Mouse (Mus musculus): Measurements from ENCODE around the gene Slc9a3r2. TPM values are rescaled to one million over a fixed set of nuclear protein-coding genes. Genes with fewer than 3 reads are reported as not detected.

Slc9a3r2 gene
- polyA plus RNA-seq (2015; fragmentation: Nextera tagmentation; extraction: Ambion mirVana): 58.1 and 59.3 TPM in 2 replicates

DNA sequence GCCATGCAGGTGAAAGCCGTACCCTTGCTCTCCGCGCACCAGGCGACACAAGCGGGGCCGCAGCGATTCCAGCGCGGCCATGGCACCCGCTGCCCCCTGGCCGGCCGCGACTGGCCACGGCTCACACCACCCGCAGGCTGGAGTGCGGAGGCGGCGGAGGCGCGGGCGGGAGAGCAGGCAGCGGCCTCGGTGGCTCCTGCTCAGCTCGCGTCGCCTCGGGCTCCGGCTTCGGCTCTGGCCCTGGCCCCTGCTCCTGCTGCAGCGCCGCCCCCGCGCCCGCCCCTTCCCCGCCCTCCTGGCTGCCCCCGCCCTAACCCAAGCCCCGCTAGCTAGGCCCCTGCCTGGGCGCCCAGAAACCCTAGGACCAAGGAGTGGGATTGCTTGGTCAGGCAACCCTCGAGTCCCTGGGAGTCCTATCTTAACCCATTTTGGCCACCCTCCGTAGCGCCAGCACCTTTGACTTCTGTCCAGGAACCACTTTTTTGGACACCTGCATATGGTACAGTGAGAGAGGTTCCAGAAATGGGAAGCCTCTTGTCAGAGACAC is at the start of gene Slc9a3r2:
Gene Slc9a3r2 (minus strand): TSS at position 258 of the 547 bp plus-strand sequence.
- WGBS: 0% methylated on average over 37 of the region's 41 CpGs
- Histone ChIP-seq H3K27ac (peak within 1 kb of the TSS; percentile 67), H3K4me2 (replicated peaks) (peak within 1 kb of the TSS; percentile 86), H3K27me3 (0 out of 2 replicates have a peak, but pooled peaks cover 3% of the 10 kb centered on the region), H3K4me1 (peaks cover 41% of the 10 kb centered on the region), H3K9ac (peak within 1 kb of the TSS; percentile 90), H3K36me3 (peaks cover 22% of the 10 kb centered on the region), H3K4me3 (peak within 1 kb of the TSS; percentile 80), H3K9me3 (no peaks in the 10 kb centered on the region)
- ATAC-seq (ENCODE audit: low FRiP score, low read depth): peak; percentile 83

GRCm38 (mm10) chr17:24699473-24699872 is 49.3 kb upstream of the Slc9a3r2 start:
- ATAC-seq (ENCODE audit: low FRiP score, low read depth): no peak
- H3K4me3 ChIP-seq: no peak overlapping the region
- no peak overlapping the region for H3K9ac ChIP-seq
- H3K4me1 ChIP-seq: peaks cover 28% of the 10 kb centered on the region
- no peak overlapping the region for H3K4me2 ChIP-seq (replicated peaks)
- peaks cover 49% of the 10 kb centered on the region for H3K36me3 ChIP-seq
- WGBS: 70% methylated on average over 2 of the region's 2 CpGs
- H3K27me3 ChIP-seq: no peaks in the 10 kb centered on the region
- H3K27ac ChIP-seq: no peak overlapping the region
- H3K9me3 ChIP-seq: no peaks in the 10 kb centered on the region

- Histone ChIP-seq H3K9me3 (no peaks in the 10 kb centered on the region), H3K27me3 (no peaks in the 10 kb centered on the region), H3K36me3 (peaks cover 44% of the 10 kb centered on the region), H3K4me3 (no peak overlapping the region), H3K4me2 (replicated peaks) (no peak overlapping the region), H3K9ac (no peak overlapping the region), H3K27ac (no peak overlapping the region), H3K4me1 (peaks cover 31% of the 10 kb centered on the region)
- no peak for ATAC-seq (ENCODE audit: low FRiP score, low read depth)
- WGBS: 68% methylated on average over 9 of the region's 9 CpGs
These were observed 48.6 kb upstream of the Slc9a3r2 start for GRCm38 (mm10) chr17:24698715-24699114.

DNA sequence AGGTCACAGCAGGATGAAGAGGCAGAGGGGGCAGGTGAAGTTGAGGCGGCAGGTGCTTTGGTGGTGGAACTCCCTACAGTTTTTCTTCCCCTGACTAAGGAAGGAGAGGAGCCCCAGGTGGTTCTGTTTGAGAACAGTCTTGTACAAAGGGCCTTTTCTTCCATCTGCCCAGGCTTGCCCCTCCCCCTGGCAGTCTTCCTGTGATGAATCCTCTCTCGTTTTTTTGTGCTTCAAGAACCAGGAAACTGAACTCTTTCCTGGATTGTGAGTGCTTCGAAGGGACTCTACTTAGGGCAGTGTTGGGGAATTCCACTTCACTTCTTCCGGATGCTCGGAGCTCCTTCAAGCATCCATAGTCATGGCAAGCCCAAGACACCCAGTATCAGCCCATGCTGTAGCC is 47.9 kb upstream of the Slc9a3r2 start:
- H3K27ac ChIP-seq: no peak overlapping the region
- H3K9me3 ChIP-seq: no peaks in the 10 kb centered on the region
- no peak overlapping the region for H3K4me3 ChIP-seq
- H3K4me2 ChIP-seq (replicated peaks): no peak overlapping the region
- peak overlapping the region; percentile 5; the same call in 1 of the 2 replicates for H3K9ac ChIP-seq
- peaks cover 31% of the 10 kb centered on the region for H3K4me1 ChIP-seq
- H3K27me3 ChIP-seq: no peaks in the 10 kb centered on the region
- no peak for ATAC-seq (ENCODE audit: low FRiP score, low read depth)
- H3K36me3 ChIP-seq: peaks cover 43% of the 10 kb centered on the region
- 20% methylated on average over 5 of the region's 5 CpGs for WGBS

GRCm38 (mm10) chr17:24696011-24696697 is 46.0 kb upstream of the Slc9a3r2 start, which contains the start of the genes Gfer and Noxo1:
Gfer (minus strand) TSS chr17:24696156.
Noxo1 (plus strand) TSS chr17:24696234.
- Histone ChIP-seq H3K4me2 (replicated peaks) (peak within 1 kb of the TSS; percentile 81), H3K9ac (peak within 1 kb of the TSS; percentile 88), H3K36me3 (peaks cover 35% of the 10 kb centered on the region), H3K27me3 (peaks cover 9% of the 10 kb centered on the region), H3K9me3 (no peaks in the 10 kb centered on the region), H3K27ac (peak within 1 kb of the TSS; percentile 81), H3K4me1 (peaks cover 31% of the 10 kb centered on the region), H3K4me3 (peak within 1 kb of the TSS; percentile 84)
- WGBS: under 1% methylated on average over 64 of the region's 76 CpGs
- peak; percentile 90 for ATAC-seq (ENCODE audit: low FRiP score, low read depth)

- Histone ChIP-seq H3K4me2 (replicated peaks) (peak overlapping the region; percentile 81), H3K27ac (peak overlapping the region; percentile 81), H3K9ac (peak overlapping the region; percentile 88), H3K36me3 (peaks cover 28% of the 10 kb centered on the region), H3K9me3 (no peaks in the 10 kb centered on the region), H3K4me1 (peaks cover 31% of the 10 kb centered on the region), H3K27me3 (peaks cover 16% of the 10 kb centered on the region), H3K4me3 (peak overlapping the region; percentile 84)
- no peak; the same call in 1 of the 2 replicates for ATAC-seq (ENCODE audit: low FRiP score, low read depth)
- 4% methylated on average over 51 of the region's 51 CpGs for WGBS
These were observed 45.3 kb upstream of the Slc9a3r2 start for GRCm38 (mm10) chr17:24695326-24696010.

DNA sequence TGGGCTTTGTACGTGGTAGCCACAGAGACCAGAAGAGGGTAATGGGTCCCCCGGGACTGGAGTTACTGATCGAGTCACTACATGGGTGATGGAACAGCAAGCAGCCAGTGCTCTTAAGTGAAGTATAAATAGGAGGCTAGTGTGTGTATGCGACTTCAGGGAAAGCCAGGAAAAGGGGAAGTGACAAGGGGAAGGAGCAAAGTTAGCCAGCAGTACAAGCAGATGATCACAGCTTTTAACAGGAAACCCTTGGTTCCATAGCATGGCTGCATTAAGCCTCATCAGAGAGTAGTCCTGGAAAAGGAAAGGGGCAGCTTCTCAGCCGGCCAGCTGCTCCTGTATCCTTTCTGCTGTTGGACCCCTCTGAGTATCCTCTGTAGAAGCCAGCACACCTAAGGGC is 42.3 kb upstream of the Slc9a3r2 start:
- no peaks in the 10 kb centered on the region for H3K9me3 ChIP-seq
- H3K27me3 ChIP-seq: peaks cover 47% of the 10 kb centered on the region
- no peak overlapping the region for H3K4me2 ChIP-seq (replicated peaks)
- H3K9ac ChIP-seq: no peak overlapping the region
- no peak overlapping the region for H3K4me3 ChIP-seq
- H3K36me3 ChIP-seq: peaks cover 19% of the 10 kb centered on the region
- ATAC-seq (ENCODE audit: low FRiP score, low read depth): no peak
- H3K4me1 ChIP-seq: peaks cover 34% of the 10 kb centered on the region
- 81% methylated on average over 5 of the region's 5 CpGs for WGBS
- H3K27ac ChIP-seq: no peak overlapping the region

DNA sequence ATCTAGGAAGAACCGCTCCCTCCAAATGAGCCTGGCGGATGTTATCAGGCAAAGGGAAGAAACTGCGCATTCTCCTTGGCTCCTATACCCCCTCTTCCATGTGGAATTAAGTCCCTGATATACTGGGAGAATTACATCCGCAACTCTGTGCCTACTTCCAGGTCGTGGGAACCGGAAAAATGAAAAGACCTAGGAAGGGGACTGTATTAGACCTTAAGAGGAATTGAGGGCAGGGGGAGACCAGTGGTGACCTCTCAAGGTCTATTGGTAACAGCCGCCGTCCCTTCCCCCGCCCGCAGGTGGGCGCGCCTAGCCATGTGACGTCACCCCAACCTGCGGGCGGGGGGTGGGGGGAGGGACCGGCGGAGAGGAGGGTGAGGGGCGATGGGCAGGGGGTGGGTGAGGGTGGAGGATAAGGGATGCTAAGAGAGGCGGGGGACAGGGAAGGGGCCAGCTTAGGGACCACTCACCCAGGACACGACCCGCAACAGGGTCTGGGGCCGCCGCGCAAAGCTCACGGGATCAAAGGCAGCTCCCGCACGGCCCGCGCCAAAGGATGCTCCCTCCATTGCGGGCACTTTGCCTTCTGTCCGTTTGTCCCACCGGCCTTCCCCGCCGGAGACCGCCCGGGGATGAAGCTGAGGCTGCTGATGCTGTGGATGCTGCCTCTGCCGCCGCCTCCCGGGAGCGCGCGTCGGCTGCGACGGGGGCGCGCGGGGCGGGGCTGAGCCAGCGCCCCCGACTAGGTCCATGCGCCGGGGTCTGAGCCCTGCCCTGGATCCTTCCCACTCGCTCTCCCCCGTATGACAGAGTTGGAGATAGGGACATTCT is 39.3 kb upstream of the Slc9a3r2 start, which contains the start of gene Syngr3:
Gene Syngr3 (minus strand): TSS at position 705 of the 831 bp plus-strand sequence.
- Histone ChIP-seq H3K9me3 (no peaks in the 10 kb centered on the region), H3K36me3 (peaks cover 19% of the 10 kb centered on the region), H3K27ac (no peak within 1 kb of the TSS), H3K4me2 (replicated peaks) (peak within 1 kb of the TSS; percentile 92), H3K4me1 (peaks cover 23% of the 10 kb centered on the region), H3K9ac (peak within 1 kb of the TSS; percentile 76), H3K4me3 (peak within 1 kb of the TSS; percentile 67), H3K27me3 (peaks cover 60% of the 10 kb centered on the region)
- no peak for ATAC-seq (ENCODE audit: low FRiP score, low read depth)
- 1% methylated on average over 51 of the region's 55 CpGs for WGBS

GRCm38 (mm10) chr17:24687599-24687998 is 37.5 kb upstream of the Slc9a3r2 start:
- Histone ChIP-seq H3K27ac (no peak overlapping the region), H3K4me3 (peak overlapping the region; percentile 34), H3K4me2 (replicated peaks) (peak overlapping the region; percentile 62), H3K36me3 (peaks cover 7% of the 10 kb centered on the region), H3K27me3 (peaks cover 59% of the 10 kb centered on the region), H3K9ac (peak overlapping the region; percentile 55), H3K4me1 (peaks cover 20% of the 10 kb centered on the region), H3K9me3 (no peaks in the 10 kb centered on the region)
- WGBS: 17% methylated on average over 23 of the region's 23 CpGs
- ATAC-seq (ENCODE audit: low FRiP score, low read depth): no peak

DNA sequence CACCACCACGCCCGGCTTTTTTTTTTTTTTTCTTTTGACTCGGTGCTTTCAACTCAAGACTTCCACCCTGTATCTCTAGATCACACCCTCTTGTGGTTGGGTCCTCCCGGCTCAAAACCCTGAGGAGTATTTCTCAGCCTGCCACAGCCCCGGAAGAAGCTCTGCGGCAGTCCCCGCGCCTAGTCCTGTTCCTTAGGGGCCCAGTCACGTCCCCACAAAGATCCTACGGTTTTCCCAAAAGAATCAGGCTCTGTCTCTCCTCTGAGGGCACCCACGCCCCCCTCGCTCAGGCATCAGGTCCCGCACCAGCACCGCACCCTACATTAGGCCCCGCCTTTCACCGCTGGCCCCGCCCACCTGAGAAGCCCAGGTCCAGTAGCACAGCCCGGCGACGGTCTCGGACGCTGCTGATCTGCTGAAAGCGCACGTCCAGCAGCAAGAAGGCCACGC is 37.0 kb upstream of the Slc9a3r2 start:
- Histone ChIP-seq H3K27ac (no peak overlapping the region), H3K9ac (peak overlapping the region; percentile 55), H3K4me1 (peaks cover 20% of the 10 kb centered on the region), H3K36me3 (peaks cover 7% of the 10 kb centered on the region), H3K4me3 (peak overlapping the region; percentile 34), H3K4me2 (replicated peaks) (peak overlapping the region; percentile 62), H3K9me3 (no peaks in the 10 kb centered on the region), H3K27me3 (peaks cover 55% of the 10 kb centered on the region)
- ATAC-seq (ENCODE audit: low FRiP score, low read depth): peak; percentile 60; the same call in 1 of the 2 replicates
- under 1% methylated on average over 25 of the region's 25 CpGs for WGBS

- Histone ChIP-seq H3K9me3 (no peaks in the 10 kb centered on the region), H3K4me2 (replicated peaks) (peak overlapping the region; percentile 39), H3K27ac (no peak overlapping the region), H3K4me3 (peak overlapping the region; percentile 10; the same call in 1 of the 2 replicates), H3K4me1 (peaks cover 20% of the 10 kb centered on the region), H3K27me3 (peaks cover 52% of the 10 kb centered on the region), H3K9ac (no peak overlapping the region), H3K36me3 (peaks cover 11% of the 10 kb centered on the region)
- WGBS: 22% methylated on average over 16 of the region's 16 CpGs
- ATAC-seq (ENCODE audit: low FRiP score, low read depth): no peak
These were observed 36.4 kb upstream of the Slc9a3r2 start for GRCm38 (mm10) chr17:24686514-24686913.
